Mouse (Mus musculus) kidney, adult 2 months (tissue): ENCODE data around the gene Rxrb.

Experiments used
- CTCF ChIP-seq: fragments of 200-500 bp; conservative IDR thresholded peaks from 2 replicates; pipeline ENCODE4 v1.5.1; 2011; ENCODE audit warnings: low read depth, mild to moderate bottlenecking, control low read depth, low read length, moderate library complexity, mixed read lengths; ENCODE audit not compliant: insufficient read depth, insufficient read length
- POLR2A ChIP-seq: fragments of 200-500 bp; IDR thresholded peaks from one replicate; pipeline ENCODE4 v1.6.1; 2011; ENCODE audit warnings: low read depth, low read length, control low read depth

- no peak for TF ChIP-seq CTCF
- TF ChIP-seq POLR2A = no peak
Observed at GRCm38 (mm10) chr17:34030861-34031326, 718 bp upstream of the Rxrb start.
